Mouse (Mus musculus) heart, embryonic 10.5 days (tissue): ENCODE measurements at regions not wholly inside any gene's neighbourhood (a gene's known extent, or its start where the extent isn't known, plus 50 kb on each side); places are given as distances from the start of the nearest gene placed in this dataset.

Source experiments
- DNase-seq: peaks from one replicate; pipeline ENCODE4 v3.0.0-alpha.2; 2017; ENCODE audit warnings: low spot score
- H3K27ac ChIP-seq: fragments of 300-500 bp; sonication (generic); 2 replicates; pipeline ENCODE4 v1.5.1; 2016; ENCODE audit warnings: mild to moderate bottlenecking
- H3K27me3 ChIP-seq: fragments of 300-500 bp; sonication (generic); 2 replicates; pipeline ENCODE4 v1.6.1; 2016; ENCODE audit warnings: mild to moderate bottlenecking; ENCODE audit not compliant: poor library complexity, insufficient read depth, severe bottlenecking
- H3K36me3 ChIP-seq: fragments of 300-500 bp; sonication (generic); 2 replicates; pipeline ENCODE4 v1.6.1; 2016; ENCODE audit warnings: mild to moderate bottlenecking, moderate library complexity
- H3K4me1 ChIP-seq: fragments of 300-500 bp; sonication (generic); 2 replicates; pipeline ENCODE4 v1.6.1; 2016; ENCODE audit warnings: mild to moderate bottlenecking
- H3K4me3 ChIP-seq: fragments of 300-500 bp; sonication (generic); 2 replicates; pipeline ENCODE4 v1.5.1; 2016; ENCODE audit warnings: mild to moderate bottlenecking, moderate library complexity
- H3K9me3 ChIP-seq: fragments of 300-500 bp; sonication (generic); 2 replicates; pipeline ENCODE4 v1.6.1; 2016; ENCODE audit warnings: mild to moderate bottlenecking, moderate library complexity
- WGBS: fragments of 180-500 bp; shearing (Covaris S2); methylation state at CpG from one replicate; pipeline ENCODE4 v1.1.7; 2016; 5-methylcytosine and 5-hydroxymethylcytosine counted together

- 94% methylated on average over 1 of the region's 1 CpGs for WGBS
- H3K4me3 ChIP-seq: no peak overlapping the region
- no peak for DNase-seq
- no peaks in the 10 kb centered on the region for H3K27me3 ChIP-seq
- no peaks in the 10 kb centered on the region for H3K9me3 ChIP-seq
- no peak overlapping the region for H3K27ac ChIP-seq
- H3K4me1 ChIP-seq: no peaks in the 10 kb centered on the region
- no peaks in the 10 kb centered on the region for H3K36me3 ChIP-seq
Measured at GRCm38 (mm10) chr3:100401080-100401479, 88.0 kb downstream of the Tent5c start.

- no peaks in the 10 kb centered on the region for H3K27me3 ChIP-seq
- H3K27ac ChIP-seq: no peak overlapping the region
- H3K4me3 ChIP-seq: no peak overlapping the region
- no peaks in the 10 kb centered on the region for H3K36me3 ChIP-seq
- no peaks in the 10 kb centered on the region for H3K9me3 ChIP-seq
- H3K4me1 ChIP-seq: no peaks in the 10 kb centered on the region
- WGBS: 85% methylated on average over 3 of the region's 3 CpGs
- peak; percentile 62 for DNase-seq
Measured at GRCm38 (mm10) chr3:100397491-100397890, 91.6 kb downstream of the Tent5c start.

GRCm38 (mm10) chr3:100394911-100395604, 94.1 kb downstream of the Tent5c start:
- no peaks in the 10 kb centered on the region; the same call in 1 of the 2 replicates for H3K27me3 ChIP-seq
- 61% methylated on average over 9 of the region's 9 CpGs for WGBS
- DNase-seq: peak; percentile 51
- no peaks in the 10 kb centered on the region for H3K9me3 ChIP-seq
- H3K4me1 ChIP-seq: no peaks in the 10 kb centered on the region
- no peaks in the 10 kb centered on the region for H3K36me3 ChIP-seq
- H3K27ac ChIP-seq: no peak overlapping the region
- H3K4me3 ChIP-seq: no peak overlapping the region

GRCm38 (mm10) chr3:100393956-100394355, 95.2 kb downstream of the Tent5c start:
- Histone ChIP-seq H3K36me3 (no peaks in the 10 kb centered on the region), H3K4me1 (no peaks in the 10 kb centered on the region), H3K4me3 (no peak overlapping the region), H3K27me3 (no peaks in the 10 kb centered on the region; the same call in 1 of the 2 replicates), H3K27ac (no peak overlapping the region), H3K9me3 (no peaks in the 10 kb centered on the region)
- WGBS: 76% methylated on average over 1 of the region's 1 CpGs
- peak; percentile 57 for DNase-seq

- H3K27ac ChIP-seq: no peak overlapping the region
- no peaks in the 10 kb centered on the region for H3K9me3 ChIP-seq
- no peak for DNase-seq
- H3K36me3 ChIP-seq: no peaks in the 10 kb centered on the region
- H3K4me3 ChIP-seq: no peak overlapping the region
- 59% methylated on average over 1 of the region's 1 CpGs for WGBS
- H3K4me1 ChIP-seq: no peaks in the 10 kb centered on the region
- H3K27me3 ChIP-seq: no peaks in the 10 kb centered on the region
Measured at GRCm38 (mm10) chr3:100382181-100382580, 106.9 kb downstream of the Tent5c start.

- H3K27ac ChIP-seq: no peak overlapping the region
- DNase-seq: no peak
- no peaks in the 10 kb centered on the region for H3K9me3 ChIP-seq
- H3K36me3 ChIP-seq: no peaks in the 10 kb centered on the region
- H3K4me1 ChIP-seq: no peaks in the 10 kb centered on the region
- 62% methylated on average over 2 of the region's 2 CpGs for WGBS
- H3K4me3 ChIP-seq: no peak overlapping the region
- H3K27me3 ChIP-seq: no peaks in the 10 kb centered on the region
Measured at GRCm38 (mm10) chr3:100381363-100381762, 107.8 kb downstream of the Tent5c start.

- Histone ChIP-seq H3K27ac (no peak overlapping the region), H3K9me3 (no peaks in the 10 kb centered on the region), H3K27me3 (no peaks in the 10 kb centered on the region), H3K36me3 (no peaks in the 10 kb centered on the region), H3K4me1 (no peaks in the 10 kb centered on the region), H3K4me3 (no peak overlapping the region)
- 64% methylated on average over 1 of the region's 1 CpGs for WGBS
- DNase-seq: no peak
Measured at GRCm38 (mm10) chr3:100376162-100376561, 113.0 kb downstream of the Tent5c start.

GRCm38 (mm10) chr3:100366884-100367840, 122.0 kb downstream of the Tent5c start:
- no peaks in the 10 kb centered on the region for H3K4me1 ChIP-seq
- H3K4me3 ChIP-seq: no peak overlapping the region
- H3K27me3 ChIP-seq: no peaks in the 10 kb centered on the region
- H3K27ac ChIP-seq: no peak overlapping the region
- H3K9me3 ChIP-seq: no peaks in the 10 kb centered on the region
- no peak for DNase-seq
- H3K36me3 ChIP-seq: no peaks in the 10 kb centered on the region
- WGBS: 53% methylated on average over 7 of the region's 7 CpGs

GRCm38 (mm10) chr3:100366447-100366846, 122.7 kb downstream of the Tent5c start:
- DNase-seq: no peak
- Histone ChIP-seq H3K9me3 (no peaks in the 10 kb centered on the region), H3K27me3 (no peaks in the 10 kb centered on the region), H3K27ac (no peak overlapping the region), H3K36me3 (no peaks in the 10 kb centered on the region), H3K4me1 (no peaks in the 10 kb centered on the region), H3K4me3 (no peak overlapping the region)
- WGBS: 83% methylated on average over 3 of the region's 3 CpGs

GRCm38 (mm10) chr3:100365354-100365945, 123.7 kb downstream of the Tent5c start:
- H3K4me1 ChIP-seq: no peaks in the 10 kb centered on the region
- H3K27me3 ChIP-seq: no peaks in the 10 kb centered on the region
- no peaks in the 10 kb centered on the region for H3K36me3 ChIP-seq
- no peak overlapping the region for H3K4me3 ChIP-seq
- no peaks in the 10 kb centered on the region for H3K9me3 ChIP-seq
- no peak overlapping the region for H3K27ac ChIP-seq
- DNase-seq: no peak
- WGBS: 67% methylated on average over 3 of the region's 3 CpGs

GRCm38 (mm10) chr3:100364706-100365105, 124.4 kb downstream of the Tent5c start:
- Histone ChIP-seq H3K9me3 (no peaks in the 10 kb centered on the region), H3K36me3 (no peaks in the 10 kb centered on the region), H3K27ac (no peak overlapping the region), H3K27me3 (no peaks in the 10 kb centered on the region), H3K4me3 (no peak overlapping the region), H3K4me1 (no peaks in the 10 kb centered on the region)
- 81% methylated on average over 2 of the region's 2 CpGs for WGBS
- no peak for DNase-seq

GRCm38 (mm10) chr3:100362983-100363382, 126.1 kb downstream of the Tent5c start:
- H3K4me3 ChIP-seq: no peak overlapping the region
- 81% methylated on average over 3 of the region's 3 CpGs for WGBS
- DNase-seq: no peak

GRCm38 (mm10) chr3:100360019-100360418, 129.1 kb downstream of the Tent5c start:
- 77% methylated on average over 3 of the region's 3 CpGs for WGBS
- Histone ChIP-seq H3K9me3 (no peaks in the 10 kb centered on the region), H3K27ac (no peak overlapping the region), H3K36me3 (no peaks in the 10 kb centered on the region), H3K4me3 (no peak overlapping the region), H3K27me3 (no peaks in the 10 kb centered on the region), H3K4me1 (peaks cover 7% of the 10 kb centered on the region; the same call in 1 of the 2 replicates)
- DNase-seq: no peak

More at GRCm38 (mm10) chr3:100362983-100363382, 126.1 kb downstream of the Tent5c start:
- no peaks in the 10 kb centered on the region for H3K36me3 ChIP-seq
- no peaks in the 10 kb centered on the region for H3K9me3 ChIP-seq
- H3K27ac ChIP-seq: no peak overlapping the region
- no peaks in the 10 kb centered on the region for H3K27me3 ChIP-seq
- H3K4me1 ChIP-seq: peaks cover 7% of the 10 kb centered on the region; the same call in 1 of the 2 replicates
